Mouse (Mus musculus): ENCODE measurements around the gene Ly6g6e. TPM values are rescaled to one million over a fixed set of nuclear protein-coding genes. Genes with fewer than 3 reads are reported as not detected.

The Ly6g6e gene
- polyA plus RNA-seq, 1 experiment, result not detected

DNA sequence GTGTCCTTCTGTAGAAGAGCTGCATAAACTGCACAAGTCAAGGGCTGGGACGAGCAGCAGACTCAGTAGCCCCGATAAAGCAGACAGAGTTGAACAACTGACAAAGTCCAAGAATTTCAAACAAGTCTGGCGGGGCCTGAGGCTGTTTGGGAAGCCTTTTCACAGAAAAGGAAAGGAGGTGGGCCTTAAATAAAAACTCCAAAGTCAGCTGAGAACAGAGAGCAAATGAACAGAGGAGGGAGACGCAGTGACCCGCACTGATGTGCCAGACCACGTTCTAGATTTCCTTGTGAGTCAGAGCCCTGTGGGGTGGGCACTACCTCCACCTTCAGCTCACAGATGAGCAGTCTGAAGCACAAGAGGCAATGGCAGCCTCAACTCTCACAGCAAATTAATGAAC is 41.8 kb upstream of the Ly6g6e start:
- no peaks in the 10 kb centered on the region; the same call in 1 of the 2 replicates for H3K36me3 ChIP-seq (ENCODE audit: control insufficient read depth)
- peaks cover 27% of the 10 kb centered on the region for H3K4me1 ChIP-seq (ENCODE audit: control insufficient read depth)
- TF ChIP-seq TAL1 (IDR thresholded peaks at IDR 0.05; ENCODE audit: low read length), result no peak
- TF ChIP-seq GATA1 (IDR thresholded peaks at IDR 0.05; ENCODE audit: low read length), result no peak
- no peaks in the 10 kb centered on the region for H3K9me3 ChIP-seq (ENCODE audit: control insufficient read depth, low read length)
- no peak overlapping the region for H3K4me3 ChIP-seq (replicated peaks)
- no peaks in the 10 kb centered on the region for H3K27me3 ChIP-seq (ENCODE audit: control insufficient read depth)

DNA sequence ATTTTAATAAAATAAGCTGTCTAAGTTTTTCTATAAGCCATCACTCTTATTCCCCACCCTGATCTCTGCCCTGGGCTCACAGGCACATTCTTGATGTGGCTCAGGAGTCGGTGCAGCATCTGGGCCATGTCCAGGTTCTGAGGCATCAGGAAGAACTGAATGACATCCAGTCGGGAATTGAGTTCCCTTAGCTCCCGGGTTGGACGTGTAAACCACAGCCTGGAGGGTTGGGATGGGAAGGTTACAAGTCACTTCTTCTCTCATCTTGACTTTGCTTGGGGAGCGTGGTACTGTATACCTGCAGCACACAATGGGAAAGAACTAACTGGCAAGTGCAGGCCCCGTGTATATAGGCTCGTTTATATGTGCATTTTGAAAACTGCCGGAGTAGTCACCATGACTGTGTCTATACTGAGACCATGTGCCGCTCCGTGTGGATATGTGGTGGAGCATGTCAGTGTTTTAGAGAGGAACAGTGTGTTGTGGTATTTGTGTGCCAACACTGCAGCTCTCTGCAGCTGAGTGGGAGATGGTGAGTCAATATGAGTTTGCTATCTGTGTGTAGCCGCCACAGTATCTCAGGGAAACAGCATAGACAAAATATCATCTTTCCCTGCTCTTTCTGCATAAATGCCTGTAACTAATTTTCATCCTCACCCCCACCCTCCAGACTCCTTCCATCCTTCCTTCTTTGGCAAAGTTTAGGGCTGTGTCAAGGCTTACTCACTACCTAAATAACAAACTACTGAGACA is 37.4 kb upstream of the Ly6g6e start:
- H3K4me1 ChIP-seq (ENCODE audit: control insufficient read depth), result peaks cover 30% of the 10 kb centered on the region
- no peaks in the 10 kb centered on the region for H3K27me3 ChIP-seq (ENCODE audit: control insufficient read depth)
- no peak overlapping the region for H3K4me3 ChIP-seq (replicated peaks)
- no peak for TF ChIP-seq GATA1 (IDR thresholded peaks at IDR 0.05; ENCODE audit: low read length)
- no peak for TF ChIP-seq TAL1 (IDR thresholded peaks at IDR 0.05; ENCODE audit: low read length)
- no peaks in the 10 kb centered on the region for H3K9me3 ChIP-seq (ENCODE audit: control insufficient read depth, low read length)
- no peaks in the 10 kb centered on the region; the same call in 1 of the 2 replicates for H3K36me3 ChIP-seq (ENCODE audit: control insufficient read depth)

- Histone ChIP-seq H3K4me1 (ENCODE audit: control insufficient read depth) (peaks cover 70% of the 10 kb centered on the region), H3K9me3 (ENCODE audit: control insufficient read depth, low read length) (no peaks in the 10 kb centered on the region), H3K4me3 (replicated peaks) (no peak overlapping the region), H3K27me3 (ENCODE audit: control insufficient read depth) (no peaks in the 10 kb centered on the region), H3K36me3 (ENCODE audit: control insufficient read depth) (no peaks in the 10 kb centered on the region; the same call in 1 of the 2 replicates)
- no peak for TF ChIP-seq GATA1 (IDR thresholded peaks at IDR 0.05; ENCODE audit: low read length)
- TF ChIP-seq TAL1 (IDR thresholded peaks at IDR 0.05; ENCODE audit: low read length), result no peak
These were observed 32.9 kb upstream of the Ly6g6e start for GRCm38 (mm10) chr17:35043794-35044193.

DNA sequence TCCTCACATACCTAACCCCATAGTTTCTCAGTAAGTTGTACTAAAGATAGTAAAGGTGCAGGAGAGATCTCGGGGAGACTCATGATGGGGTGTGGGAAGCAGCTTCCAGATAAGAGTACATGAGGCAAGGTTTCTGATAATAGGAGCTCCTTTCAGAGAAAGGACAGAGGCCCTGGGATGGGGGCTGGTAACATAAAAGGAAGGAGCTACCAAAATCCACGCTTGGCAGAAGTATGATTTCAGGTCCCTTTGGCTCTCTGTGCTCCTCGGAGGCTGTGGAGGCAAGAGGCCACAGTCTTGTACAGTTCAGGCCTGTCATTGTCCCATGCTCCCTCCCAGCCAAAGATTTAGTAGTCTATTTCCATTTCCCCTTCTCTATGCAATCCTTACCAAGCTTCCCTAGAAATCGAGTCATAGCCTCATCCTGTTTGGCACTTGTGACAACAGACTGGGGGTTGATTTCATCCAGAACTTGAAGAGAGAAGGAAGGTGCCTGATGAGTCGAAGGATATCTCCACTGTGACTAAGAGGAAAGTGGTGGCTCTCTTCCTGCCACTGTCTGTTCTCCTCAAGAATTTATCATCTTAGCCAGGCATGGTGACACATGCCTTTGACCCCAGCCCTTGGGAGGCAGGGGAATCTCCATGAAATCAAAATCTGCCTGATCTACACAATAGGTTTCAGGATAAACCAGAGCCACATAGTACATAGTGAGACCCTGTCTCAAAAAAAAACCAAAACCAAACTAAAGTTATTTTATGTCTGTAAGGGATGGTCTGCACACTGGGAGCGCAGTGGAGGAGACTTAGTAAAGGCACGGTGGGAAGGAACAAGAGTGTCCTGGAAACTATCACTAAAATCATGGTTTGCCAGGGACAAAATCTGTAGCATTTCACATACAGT is 31.5 kb upstream of the Ly6g6e start:
- Histone ChIP-seq H3K9me3 (ENCODE audit: control insufficient read depth, low read length) (no peaks in the 10 kb centered on the region), H3K27me3 (ENCODE audit: control insufficient read depth) (no peaks in the 10 kb centered on the region), H3K4me1 (ENCODE audit: control insufficient read depth) (peaks cover 84% of the 10 kb centered on the region), H3K4me3 (replicated peaks) (peak overlapping the region; percentile 81), H3K36me3 (ENCODE audit: control insufficient read depth) (no peaks in the 10 kb centered on the region; the same call in 1 of the 2 replicates)
- no peak for TF ChIP-seq TAL1 (IDR thresholded peaks at IDR 0.05; ENCODE audit: low read length)
- TF ChIP-seq GATA1 (IDR thresholded peaks at IDR 0.05; ENCODE audit: low read length), result peak; percentile 32

DNA sequence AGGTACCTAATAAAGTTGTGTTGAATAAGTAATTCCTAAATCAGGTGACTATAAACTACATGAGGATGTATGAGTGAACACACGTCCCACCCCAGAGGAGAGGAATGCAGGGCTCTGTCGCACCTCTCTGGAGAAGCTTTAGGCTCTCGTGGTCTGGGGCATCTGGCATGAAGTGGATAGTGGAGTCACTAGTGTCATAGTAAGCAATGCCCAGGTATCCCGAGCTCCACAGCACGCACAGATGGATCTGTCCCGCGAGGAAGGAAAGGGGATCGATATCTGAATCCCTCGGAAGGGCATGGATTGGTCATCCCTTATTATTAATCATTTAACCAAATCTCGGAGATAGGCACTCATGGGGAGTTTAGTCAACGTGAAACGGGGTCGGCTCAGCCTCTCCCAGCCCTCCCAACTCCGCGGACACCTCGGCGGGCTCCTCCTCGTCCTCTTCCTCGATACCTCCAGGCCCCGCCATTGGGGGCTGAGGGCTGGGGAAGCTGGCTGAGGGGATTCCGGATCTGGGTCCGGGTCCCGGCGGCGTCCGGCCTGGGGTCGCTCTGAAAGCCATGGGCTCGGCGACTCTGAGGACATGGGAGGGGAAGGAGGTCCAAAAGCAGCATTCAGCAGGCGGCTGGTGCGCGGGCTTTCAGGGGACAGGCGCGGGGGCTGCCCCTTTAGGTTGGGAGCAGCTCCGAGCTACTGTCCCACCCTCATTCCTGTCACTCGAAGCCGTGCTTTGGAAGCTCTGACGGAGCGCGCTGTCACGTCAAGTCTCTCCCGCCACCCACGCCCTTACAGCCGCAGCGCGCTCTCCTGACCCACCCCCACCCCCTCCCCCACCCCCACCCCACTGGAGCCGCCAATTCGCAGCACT is 30.7 kb upstream of the Ly6g6e start:
- Histone ChIP-seq H3K36me3 (ENCODE audit: control insufficient read depth) (no peaks in the 10 kb centered on the region; the same call in 1 of the 2 replicates), H3K27me3 (ENCODE audit: control insufficient read depth) (no peaks in the 10 kb centered on the region), H3K4me1 (ENCODE audit: control insufficient read depth) (peaks cover 92% of the 10 kb centered on the region), H3K4me3 (replicated peaks) (peak overlapping the region; percentile 81), H3K9me3 (ENCODE audit: control insufficient read depth, low read length) (no peaks in the 10 kb centered on the region)
- TF ChIP-seq TAL1 (IDR thresholded peaks at IDR 0.05; ENCODE audit: low read length), result no peak
- TF ChIP-seq GATA1 (IDR thresholded peaks at IDR 0.05; ENCODE audit: low read length), result no peak

DNA sequence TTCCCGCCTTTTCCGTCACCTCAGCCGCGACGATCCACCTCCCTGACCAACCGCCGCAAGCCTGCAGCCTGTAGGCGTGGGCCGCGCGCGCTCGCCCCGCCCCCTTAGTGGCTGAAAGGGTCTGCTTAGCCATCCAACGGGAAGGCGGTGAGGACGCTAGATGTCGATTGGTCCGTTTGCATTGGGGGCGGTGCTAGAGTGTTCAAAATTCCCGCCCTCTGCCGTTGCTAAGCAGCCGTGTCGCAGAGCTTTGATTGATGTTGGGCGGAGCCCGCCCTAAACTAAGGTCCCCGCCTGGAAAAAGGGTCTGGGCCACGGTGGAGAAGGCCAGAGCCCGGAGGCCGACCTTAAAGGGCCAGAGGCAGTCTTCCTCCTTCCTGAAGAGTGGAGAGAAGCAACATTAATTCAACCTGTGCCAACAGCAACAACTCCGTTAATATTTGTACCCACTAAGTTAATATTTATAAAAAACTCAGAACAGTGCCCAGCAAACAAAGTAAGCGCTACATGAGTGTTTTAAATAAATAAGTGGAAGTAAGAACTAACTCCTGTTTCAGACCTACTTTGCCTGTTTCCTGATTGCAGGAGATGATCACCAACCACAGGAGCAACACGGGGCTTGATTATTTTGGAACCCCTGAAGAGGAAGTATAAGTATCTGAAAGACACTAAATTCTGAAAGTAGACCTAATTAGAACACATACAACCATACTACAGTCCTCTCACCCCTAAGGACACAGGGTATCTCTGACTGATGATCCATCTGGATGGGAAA is 29.8 kb upstream of the Ly6g6e start, which contains the start of gene Msh5:
TSS of gene Msh5 (minus strand) at position 65 of the 775 bp plus-strand sequence.
- no peaks in the 10 kb centered on the region; the same call in 1 of the 2 replicates for H3K36me3 ChIP-seq (ENCODE audit: control insufficient read depth)
- H3K4me3 ChIP-seq (replicated peaks), result peak within 1 kb of the TSS; percentile 81
- no peak for TF ChIP-seq GATA1 (IDR thresholded peaks at IDR 0.05; ENCODE audit: low read length)
- TF ChIP-seq TAL1 (IDR thresholded peaks at IDR 0.05; ENCODE audit: low read length), result no peak
- H3K4me1 ChIP-seq (ENCODE audit: control insufficient read depth), result peaks cover 92% of the 10 kb centered on the region
- H3K9me3 ChIP-seq (ENCODE audit: control insufficient read depth, low read length), result no peaks in the 10 kb centered on the region
- no peaks in the 10 kb centered on the region for H3K27me3 ChIP-seq (ENCODE audit: control insufficient read depth)

- Histone ChIP-seq H3K9me3 (ENCODE audit: control insufficient read depth, low read length) (no peaks in the 10 kb centered on the region), H3K4me3 (replicated peaks) (peak overlapping the region; percentile 46), H3K4me1 (ENCODE audit: control insufficient read depth) (peaks cover 96% of the 10 kb centered on the region), H3K27me3 (ENCODE audit: control insufficient read depth) (no peaks in the 10 kb centered on the region), H3K36me3 (ENCODE audit: control insufficient read depth) (peaks cover 8% of the 10 kb centered on the region)
- TF ChIP-seq TAL1 (IDR thresholded peaks at IDR 0.05; ENCODE audit: low read length) (no peak), GATA1 (IDR thresholded peaks at IDR 0.05; ENCODE audit: low read length) (no peak)
These were observed 29.0 kb upstream of the Ly6g6e start for GRCm38 (mm10) chr17:35047688-35048087.
